In genomic region chr2:75149562-75149961, GRCm38 (mm10) we compare ENCODE assay signal across 13 mouse cellular contexts.
A peak's percentile ranks its signal among the peaks of the same experiment; 100 is the strongest.
DNase-seq lines count a peak whose midpoint lies in the region; ATAC-seq and TF ChIP-seq lines count a peak whose summit lies in the region.
"Had no signal": no experiment of that assay in that cellular context is flagged by ENCODE, and none has a peak within 500 bp of the region (broad histone marks: within the 10 kb centered on the region; RNA-seq: fewer than 3 reads in every experiment).

No protein-coding gene starts in this region.

- TF ChIP-seq CTCF in liver, adult 2 months (IDR thresholded peaks at IDR 0.05; ENCODE audit: low read depth, low read length) = no peak
- TF ChIP-seq CTCF in cerebellum, adult 2 months (IDR thresholded peaks at IDR 0.05; ENCODE audit: borderline replicate concordance, insufficient read depth, low read depth, low read length) = no peak

- H3K4me2 ChIP-seq in limb, embryonic 15.5 days = 0 out of 2 replicates have a peak overlapping the region, but pooled peaks have one; percentile 11
- peak overlapping the region; percentile 39 for H3K4me2 ChIP-seq in stomach, embryonic 14.5 days (replicated peaks; ENCODE audit: low read depth, low read length)
- H3K4me2 ChIP-seq: midbrain, embryonic 15.5 days had no signal

- ATAC-seq in limb, embryonic 15.5 days (ENCODE audit: insufficient number of reproducible peaks, low FRiP score, low TSS enrichment, low read depth) = no peak
- ATAC-seq in stomach, embryonic 14.5 days (ENCODE audit: insufficient number of reproducible peaks, insufficient read depth, low FRiP score, low read depth) = no peak
- no peak for ATAC-seq in monocyte, adult 5-6 weeks (replicated peaks; ENCODE audit: insufficient number of reproducible peaks, low FRiP score, low TSS enrichment, poor library complexity, severe bottlenecking)
- ATAC-seq: midbrain, embryonic 15.5 days had no signal

- 16% methylated on average over 12 of the region's 12 CpGs for WGBS in liver, adult 2 months
- 24% methylated on average over 12 of the region's 12 CpGs for WGBS in limb, embryonic 15.5 days
- 5% methylated on average over 12 of the region's 12 CpGs for WGBS in stomach, embryonic 14.5 days
- 83% methylated on average over 12 of the region's 12 CpGs for WGBS in cerebellum, adult 2 months

- no peaks in the 10 kb centered on the region; the same call in 1 of the 2 replicates for H3K4me1 ChIP-seq in liver, adult 2 months (ENCODE audit: control insufficient read depth, insufficient read depth, low read length)
- no peaks in the 10 kb centered on the region for H3K4me1 ChIP-seq in limb, embryonic 15.5 days
- H3K4me1 ChIP-seq in stomach, embryonic 14.5 days (ENCODE audit: control insufficient read depth, insufficient read depth, low read length) = peaks cover 3% of the 10 kb centered on the region; the same call in 1 of the 2 replicates
- H3K4me1 ChIP-seq in cerebellum, adult 2 months (ENCODE audit: control insufficient read depth, insufficient read depth, low read length) = no peaks in the 10 kb centered on the region
- H3K4me1 ChIP-seq: midbrain, embryonic 15.5 days had no signal

- no peaks in the 10 kb centered on the region for H3K36me3 ChIP-seq in liver, adult 2 months (ENCODE audit: control insufficient read depth, insufficient read depth, low read length)
- no peaks in the 10 kb centered on the region for H3K36me3 ChIP-seq in limb, embryonic 15.5 days
- no peaks in the 10 kb centered on the region for H3K36me3 ChIP-seq in stomach, embryonic 14.5 days (ENCODE audit: control insufficient read depth, insufficient read depth, low read length)
- H3K36me3 ChIP-seq: forebrain, embryonic 10.5 days; midbrain, embryonic 15.5 days had no signal

- H3K79me2 ChIP-seq in liver, adult 2 months (ENCODE audit: control insufficient read depth, insufficient read depth, low read length) = no peaks in the 10 kb centered on the region

- H3K9ac ChIP-seq in liver, adult 2 months (ENCODE audit: low read depth, low read length) = no peak overlapping the region
- no peak overlapping the region for H3K9ac ChIP-seq in limb, embryonic 15.5 days
- no peak overlapping the region for H3K9ac ChIP-seq in stomach, embryonic 14.5 days (replicated peaks; ENCODE audit: low read depth, low read length)
- H3K9ac ChIP-seq: midbrain, embryonic 15.5 days had no signal

- no peaks in the 10 kb centered on the region for H3K9me3 ChIP-seq in limb, embryonic 15.5 days
- H3K9me3 ChIP-seq in stomach, embryonic 14.5 days (ENCODE audit: control insufficient read depth, low read depth, low read length) = no peaks in the 10 kb centered on the region
- H3K9me3 ChIP-seq: forebrain, embryonic 10.5 days; midbrain, embryonic 15.5 days had no signal

- H3K27ac ChIP-seq in liver, adult 2 months (replicated peaks; ENCODE audit: insufficient read depth, low read depth, low read length) = peak overlapping the region; percentile 52; the same call in 1 of the 2 replicates
- no peak overlapping the region for H3K27ac ChIP-seq in limb, embryonic 15.5 days
- H3K27ac ChIP-seq in stomach, embryonic 14.5 days (ENCODE audit: low read length) = no peak overlapping the region
- H3K27ac ChIP-seq in cerebellum, adult 2 months (ENCODE audit: insufficient read depth, low read length) = no peak overlapping the region
- H3K27ac ChIP-seq: forebrain, embryonic 10.5 days; midbrain, embryonic 15.5 days had no signal

- peak; percentile 90 for DNase-seq in heart, adult 11 months
- DNase-seq in heart, postnatal 25 days (ENCODE audit: low spot score) = no peak
- DNase-seq in liver, adult 2 months (ENCODE audit: extremely low read depth, low read depth, low spot score) = peak; percentile 21
- DNase-seq in liver = no peak
- no peak for DNase-seq in cerebellum, adult 2 months
- DNase-seq: adrenal gland, postnatal 36 days; cerebellum, postnatal 10 days; retina, postnatal 1 day had no signal

- peaks cover 3% of the 10 kb centered on the region; the same call in 1 of the 2 replicates for H3K27me3 ChIP-seq in liver, adult 2 months (ENCODE audit: control insufficient read depth, insufficient read depth, low read length)
- peaks cover 57% of the 10 kb centered on the region for H3K27me3 ChIP-seq in limb, embryonic 15.5 days
- 0 out of 2 replicates have a peak, but pooled peaks cover 2% of the 10 kb centered on the region for H3K27me3 ChIP-seq in stomach, embryonic 14.5 days (ENCODE audit: control insufficient read depth, insufficient read depth, low read length)
- H3K27me3 ChIP-seq in cerebellum, adult 2 months (ENCODE audit: control insufficient read depth, insufficient read depth, low read length) = no peaks in the 10 kb centered on the region
- H3K27me3 ChIP-seq: midbrain, embryonic 15.5 days had no signal

- H3K4me3 ChIP-seq in liver, adult 2 months (ENCODE audit: insufficient read depth, low read depth, low read length) = no peak overlapping the region
- no peak overlapping the region for H3K4me3 ChIP-seq in limb, embryonic 15.5 days
- peak overlapping the region; percentile 11; the same call in 1 of the 2 replicates for H3K4me3 ChIP-seq in stomach, embryonic 14.5 days (ENCODE audit: low read depth, low read length)
- no peak overlapping the region for H3K4me3 ChIP-seq in cerebellum, adult 2 months (replicated peaks; ENCODE audit: insufficient read depth, low read depth, low read length)
- H3K4me3 ChIP-seq: forebrain, embryonic 10.5 days; midbrain, embryonic 15.5 days had no signal

- intact Hi-C loops in heart, postnatal 25 days (cut with DNase I) = no loop called here

- TF ChIP-seq POLR2A in liver, adult 2 months (IDR thresholded peaks at IDR 0.05; ENCODE audit: extremely low read depth, insufficient read depth, low read length) = no peak
- no peak for TF ChIP-seq POLR2A in cerebellum, adult 2 months (IDR thresholded peaks at IDR 0.05; ENCODE audit: borderline replicate concordance, insufficient read depth, low read length)

Comparison
In these comparisons a context has a peak if more than half of its experiments do, and no peak if none do; other contexts are left out.
1. DNase-seq: peak in heart, adult 11 months (single experiment) and liver, adult 2 months (single experiment); none in heart, postnatal 25 days (single experiment), liver (single experiment) and cerebellum, adult 2 months (0 of 2).